Mouse (Mus musculus) 3134 (cell line): ENCODE measurements around the gene Gm4779.
"Not testable (repeated sequence)": the region's sequence is repeated elsewhere in the genome, so short reads cannot be mapped to it uniquely, and the experiment has no call there.

ENCODE experiments used
- DNase-seq: peaks from one replicate; pipeline ENCODE4 v3.0.0-alpha.2; 2011; ENCODE audit warnings: low spot score; ENCODE audit not compliant: insufficient read length; ENCODE audit errors: extremely low read depth

The Gm4779 gene

DNA sequence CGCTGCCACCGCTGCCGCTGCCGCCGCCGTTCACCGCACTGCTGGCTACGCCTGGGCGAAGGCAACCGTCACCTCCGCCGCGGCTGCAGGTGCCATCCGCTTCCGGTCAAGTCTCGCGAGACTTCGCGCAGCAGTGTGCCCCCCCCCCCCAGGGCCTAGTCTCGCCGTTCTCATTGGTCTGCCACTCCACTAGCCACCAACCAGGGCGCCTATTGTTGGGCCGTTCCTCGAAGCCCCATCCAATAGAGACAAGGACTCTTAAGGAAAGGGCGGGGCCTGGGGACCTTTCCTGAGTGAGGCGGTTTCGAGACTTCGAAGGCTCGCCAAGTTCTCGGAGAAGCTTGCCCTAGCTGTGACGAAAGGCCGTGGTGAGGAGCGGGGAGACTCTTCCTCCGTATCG lies at the start of gene Gm4779, which contains the start of gene 8030474K03Rik:
TSS of gene Gm4779 (minus strand) at position 82 of the 400 bp plus-strand sequence.
TSS of gene 8030474K03Rik (plus strand) at position 315 of the 400 bp plus-strand sequence.
- no peak for DNase-seq

DNA sequence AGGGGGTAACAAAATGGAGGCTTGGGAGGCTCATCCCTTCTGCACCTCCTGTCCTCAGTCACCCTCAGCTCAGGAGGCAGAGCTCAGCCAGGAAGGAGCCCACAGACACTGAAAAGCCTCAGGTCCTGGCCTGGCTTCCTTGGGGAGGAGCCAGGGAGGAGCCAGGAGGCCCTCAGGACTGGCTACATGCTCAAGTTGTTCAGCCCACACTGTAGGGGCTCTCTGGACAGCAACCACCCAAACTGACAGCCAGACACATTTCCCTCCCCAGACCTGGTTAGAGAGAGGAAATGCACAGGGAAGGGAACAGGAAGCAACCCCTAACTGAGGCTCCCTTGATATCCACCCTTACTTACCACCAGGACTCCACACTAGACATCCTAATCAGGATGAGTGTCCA lies 25.8 kb upstream of the Gm4779 start:
- not testable (repeated sequence) for DNase-seq

DNA sequence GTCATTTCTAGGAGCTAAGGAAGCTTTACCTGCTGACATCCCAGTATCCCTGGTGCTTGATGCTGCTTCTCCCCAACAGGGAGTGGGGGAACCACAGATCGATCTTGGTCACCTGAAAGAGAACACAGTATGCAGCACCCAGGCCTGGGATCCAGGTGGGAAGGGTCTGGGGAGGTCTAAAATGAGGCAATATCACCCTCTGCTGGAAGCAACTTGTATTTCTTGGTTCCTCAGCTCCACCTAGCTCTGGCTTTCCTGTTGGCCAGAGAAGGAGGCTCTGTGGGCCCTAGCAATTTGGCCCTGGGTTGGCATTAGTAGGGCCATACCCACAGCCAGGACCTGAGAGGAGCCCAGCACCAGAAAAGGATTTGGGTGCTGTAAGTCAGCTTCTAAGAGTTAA lies 24.9 kb upstream of the Gm4779 start:
- no peak for DNase-seq

DNA sequence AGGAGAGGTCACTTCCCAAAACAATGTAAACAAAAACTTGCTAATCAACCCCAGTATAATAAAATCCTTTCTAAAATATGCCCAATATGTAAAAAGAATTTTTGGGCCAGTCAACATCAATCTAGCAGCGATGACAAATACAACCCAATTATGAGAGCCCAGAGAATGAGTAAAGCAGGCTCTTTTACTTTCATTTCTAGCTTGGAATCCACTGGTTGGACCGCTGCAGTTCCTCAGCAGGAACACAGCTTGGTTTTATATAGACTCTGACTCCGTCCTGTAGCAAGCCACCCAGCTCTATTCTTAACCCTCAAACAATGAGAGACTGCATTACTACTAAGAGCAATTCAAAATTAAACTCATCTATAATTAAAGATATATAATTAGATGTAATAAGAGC lies 17.5 kb upstream of the Gm4779 start:
- no peak for DNase-seq

DNA sequence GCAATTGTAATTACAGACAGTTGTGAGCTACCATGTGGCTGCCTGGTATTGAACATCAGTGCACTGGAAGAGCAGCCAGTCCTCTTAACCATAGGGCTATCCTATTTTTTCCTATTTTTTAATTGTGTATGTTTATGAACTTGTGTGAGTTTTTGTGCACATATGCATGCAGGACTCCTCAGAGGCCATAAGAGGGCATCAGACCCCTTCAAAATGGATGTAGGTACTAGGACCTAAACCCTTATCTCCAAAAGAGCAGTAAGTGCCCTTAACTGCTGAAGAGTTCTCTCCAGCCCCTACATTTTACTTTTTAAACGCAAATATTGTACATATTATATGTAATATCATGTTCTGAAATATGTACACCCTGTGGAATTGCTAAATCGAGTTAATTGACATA lies 11.3 kb upstream of the Gm4779 start:
- no peak for DNase-seq

DNA sequence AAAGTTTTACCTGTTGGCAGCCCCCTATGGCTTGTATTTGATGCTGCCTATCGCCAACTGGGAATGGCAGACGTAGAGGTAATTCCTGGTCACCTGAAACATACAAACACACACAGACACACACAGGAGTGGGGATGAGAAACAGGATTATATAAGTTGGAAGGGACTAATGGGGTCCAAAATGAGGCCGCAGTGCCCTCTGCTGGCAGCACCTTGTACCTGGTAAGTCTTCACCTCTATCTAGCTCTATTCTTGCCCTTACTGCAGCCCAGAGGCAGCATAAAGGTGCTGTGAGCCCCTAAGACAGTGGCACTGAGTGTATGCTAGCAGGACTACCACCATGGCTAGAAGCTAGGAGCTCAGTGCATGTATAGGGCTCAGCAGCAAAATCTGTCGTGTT lies 2.7 kb downstream of the Gm4779 start:
- DNase-seq = no peak

DNA sequence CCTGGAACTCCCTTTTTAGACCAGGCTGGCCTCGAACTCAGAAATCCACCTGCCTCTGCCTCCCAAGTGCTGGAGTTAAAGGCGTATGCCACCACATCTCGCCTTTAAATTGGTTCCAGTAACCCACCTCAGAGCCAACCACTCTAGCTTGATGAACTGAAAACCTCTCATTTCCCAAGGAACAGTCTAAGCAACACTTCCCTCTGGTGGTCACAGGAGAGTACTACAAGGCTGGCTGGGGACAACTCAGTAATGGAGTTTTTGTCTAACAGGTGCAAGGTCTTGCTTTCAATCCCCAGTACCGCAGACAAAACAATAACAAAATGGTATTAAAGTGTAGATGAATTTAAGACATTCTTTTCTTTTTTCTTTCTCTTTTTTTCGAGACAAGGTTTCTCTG lies 22.2 kb downstream of the Gm4779 start:
- DNase-seq = no peak

DNA sequence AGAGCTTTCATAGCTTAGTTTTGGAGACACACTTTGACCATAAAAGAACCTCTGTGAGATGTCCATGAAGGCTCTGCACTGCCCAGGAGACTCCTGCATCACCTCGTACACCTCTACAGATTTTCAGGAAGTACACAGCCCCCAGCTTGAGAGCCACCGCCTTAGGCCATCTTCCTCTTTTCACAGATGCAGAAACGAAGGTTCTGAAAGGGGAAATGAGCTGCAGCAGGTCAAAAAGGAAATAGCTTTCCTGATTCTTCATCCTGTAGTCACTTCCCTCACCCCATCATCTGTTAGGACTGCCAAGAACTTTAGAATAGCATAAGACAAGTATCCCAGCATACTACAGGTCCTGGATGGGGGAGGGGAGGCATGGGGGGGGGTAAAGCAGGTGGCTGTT lies 23.9 kb downstream of the Gm4779 start:
- DNase-seq = no peak

DNA sequence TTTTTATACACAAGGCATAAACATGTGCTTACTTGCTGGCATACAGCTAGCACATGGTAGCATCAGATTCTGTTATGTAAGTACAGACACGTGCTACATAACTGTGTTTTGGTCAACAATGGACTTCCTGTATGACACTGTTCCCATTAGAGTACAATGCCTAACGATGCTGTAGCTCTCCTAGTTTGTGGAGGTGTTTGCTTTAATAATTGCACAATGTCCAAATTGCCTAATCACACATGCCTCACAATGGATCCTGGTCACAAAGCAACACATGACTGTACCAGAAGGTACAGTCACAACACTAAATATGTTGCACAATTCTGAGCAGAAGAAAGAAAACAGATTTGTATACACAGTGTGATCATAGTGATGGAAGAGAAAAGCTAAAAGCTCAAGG lies 24.7 kb downstream of the Gm4779 start:
- DNase-seq = no peak

DNA sequence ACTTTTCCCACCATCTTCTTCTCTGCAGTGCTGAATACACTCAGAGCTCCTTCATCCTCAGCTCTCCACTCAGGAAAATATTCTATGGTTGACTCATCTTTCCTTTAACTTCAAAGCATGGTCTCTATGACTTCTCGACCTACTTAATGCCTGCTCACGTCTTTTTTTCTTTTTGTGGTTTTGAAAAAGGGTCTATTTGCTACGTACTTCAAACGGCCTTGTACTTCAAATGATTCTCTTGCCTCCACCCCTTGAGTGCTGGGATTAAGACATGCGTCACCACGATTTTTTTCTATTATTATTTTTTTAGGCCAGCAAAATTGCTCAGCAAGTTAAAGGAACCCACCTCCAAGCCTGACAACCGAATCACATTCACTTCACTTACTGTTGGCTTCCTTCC lies 26.9 kb downstream of the Gm4779 start:
- DNase-seq = no peak

DNA sequence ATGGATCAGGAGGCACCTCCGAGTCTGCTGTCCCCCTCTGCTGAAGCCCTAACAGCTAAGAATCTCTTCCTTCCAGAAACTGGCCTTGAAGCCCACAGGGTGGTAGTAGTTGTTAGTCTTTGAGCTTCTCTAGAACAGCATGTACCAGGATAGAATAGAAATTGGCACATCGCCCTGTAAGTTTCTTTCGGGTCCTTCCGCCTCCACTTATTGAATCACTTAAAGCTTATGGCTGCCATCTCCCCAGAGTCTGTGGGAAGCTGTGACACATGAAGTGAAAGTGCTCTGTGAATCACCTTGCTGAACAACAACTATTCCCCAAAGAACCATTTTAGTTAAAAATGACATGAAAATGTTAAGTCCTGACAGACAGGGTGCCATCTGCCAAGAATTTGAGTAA lies 29.1 kb downstream of the Gm4779 start:
- no peak for DNase-seq

DNA sequence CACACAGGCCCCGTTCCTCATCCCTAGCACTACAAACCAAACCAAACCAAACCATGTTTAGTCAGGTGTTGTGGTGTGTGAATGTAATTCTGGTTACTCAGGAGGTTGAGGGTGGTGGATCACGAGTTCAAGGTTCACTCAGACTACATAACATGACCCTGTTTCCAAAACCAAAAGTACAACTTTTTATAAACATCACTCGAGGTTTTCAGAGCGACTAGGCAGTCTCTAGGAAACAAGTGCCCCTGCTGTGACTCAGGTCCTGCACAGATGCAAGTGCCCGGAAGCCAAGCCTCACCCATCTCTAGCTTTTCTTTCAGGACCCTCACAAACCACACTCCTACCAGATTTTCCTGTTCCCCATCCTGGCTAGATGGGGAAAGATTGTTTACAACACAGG lies 29.6 kb downstream of the Gm4779 start:
- DNase-seq = no peak

DNA sequence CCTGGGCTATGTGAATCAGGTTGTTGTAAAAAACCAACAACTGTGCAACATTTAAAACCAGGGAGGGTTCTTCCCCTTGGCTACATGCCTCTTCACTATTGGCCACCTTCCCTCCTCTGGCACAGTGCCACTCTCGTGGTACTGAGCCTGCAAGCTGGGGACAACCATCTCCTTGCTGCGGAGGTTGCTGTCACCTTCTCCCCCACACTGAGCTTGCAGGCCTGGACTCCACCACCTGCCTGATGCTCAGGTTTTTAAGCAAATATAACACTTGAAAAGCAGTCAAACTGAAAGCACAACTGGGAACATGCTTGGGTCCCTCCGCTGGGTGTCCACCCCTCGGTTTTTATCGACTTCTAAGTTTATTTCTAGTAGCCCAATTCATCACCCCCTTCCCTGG lies 39.7 kb downstream of the Gm4779 start:
- no peak for DNase-seq

DNA sequence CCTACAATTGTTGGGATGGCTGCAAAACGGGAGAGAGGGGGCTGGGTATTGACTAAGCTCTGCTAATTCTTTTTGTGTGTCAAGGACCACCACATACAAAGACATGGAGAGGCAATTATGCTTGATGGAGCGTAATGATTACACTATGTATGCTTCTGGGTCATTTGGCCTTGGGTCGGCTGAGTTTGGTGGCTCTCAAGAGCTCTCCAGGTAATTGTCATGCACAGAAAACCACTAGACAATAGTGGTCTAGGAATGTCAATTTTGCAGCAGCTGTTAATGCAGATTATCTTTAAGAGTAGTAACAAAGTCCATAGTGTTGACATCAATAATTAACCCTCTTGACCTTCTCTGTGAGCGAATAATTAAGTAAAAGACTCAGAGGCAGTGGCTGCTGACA lies 44.1 kb downstream of the Gm4779 start:
- DNase-seq = no peak

DNA sequence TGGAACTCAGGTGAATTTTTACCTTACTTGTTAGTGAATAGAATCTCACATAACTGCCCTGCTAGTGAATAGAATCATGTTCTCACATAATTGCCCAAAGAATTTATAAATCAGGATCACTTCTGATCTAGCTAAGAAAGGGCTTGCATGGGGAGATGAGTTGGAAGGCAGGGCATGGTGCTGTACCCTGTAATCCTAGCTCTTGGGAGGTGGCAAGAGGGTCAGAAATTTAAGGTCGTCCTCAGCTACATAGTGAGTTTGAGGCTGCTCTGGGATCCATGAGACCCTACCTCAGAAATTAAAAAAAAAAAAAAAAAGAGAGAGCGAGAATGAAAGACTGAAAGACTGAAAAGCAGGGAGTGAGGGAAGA lies 53.2 kb downstream of the Gm4779 start:
- DNase-seq = no peak

DNA sequence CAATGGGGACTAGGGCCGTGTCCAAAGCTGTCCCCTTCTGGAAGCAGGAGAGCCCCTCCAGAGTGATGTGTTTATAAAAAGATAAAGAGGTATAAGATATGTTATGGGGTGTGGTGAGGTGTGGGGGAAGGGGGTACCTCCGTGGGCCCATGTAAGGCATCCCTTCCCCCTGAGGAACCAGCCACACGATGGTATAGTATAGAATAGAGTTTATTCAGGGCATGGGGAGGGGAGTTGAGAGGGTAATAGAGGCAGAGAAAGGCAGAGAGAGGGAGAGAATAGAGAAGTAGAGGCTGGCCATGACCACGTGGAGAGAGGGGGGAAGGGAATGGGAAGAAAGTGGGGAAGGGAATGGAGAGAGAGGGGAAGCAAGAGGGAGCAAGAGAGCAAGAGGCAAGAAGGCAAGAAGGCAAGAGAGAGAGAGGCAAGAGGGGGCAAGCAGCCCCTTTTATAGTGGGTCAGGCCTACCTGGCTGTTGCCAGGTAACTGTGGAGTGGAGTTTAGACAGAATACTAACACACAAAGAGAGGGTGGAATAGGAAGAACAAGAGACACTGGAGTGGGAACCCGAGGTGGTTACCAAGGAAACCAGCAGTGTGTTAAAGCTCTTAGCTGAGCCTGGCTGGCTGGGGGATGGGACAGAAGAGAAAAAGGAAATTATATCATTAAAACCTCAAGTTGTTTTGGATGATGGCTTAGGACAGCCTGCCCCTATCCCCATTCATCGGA lies 53.7 kb downstream of the Gm4779 start:
- no peak for DNase-seq
